Mouse (Mus musculus) liver, embryonic 14.5 days (tissue): ENCODE measurements around the gene Lipt2. TPM values are rescaled to one million over a fixed set of nuclear protein-coding genes. Genes with fewer than 3 reads are reported as not detected.

ENCODE experiments used
- ATAC-seq: fragments of 200-750 bp; cut with Nextera tagmentation; 2 replicates; pipeline ENCODE4 v1.8.0; 2017; ENCODE audit warnings: moderate number of reproducible peaks, mild to moderate bottlenecking, moderate library complexity; ENCODE audit not compliant: insufficient read depth
- DNase-seq, 3 experiments: peaks; one replicate each; pipeline ENCODE4 v3.0.0-alpha.2; 2012 to 2013; ENCODE audit warnings: low read depth in 3 of 3, low spot score in 3 of 3
- H3K27ac ChIP-seq: fragments of 300-500 bp; sonication (generic); 2 replicates; pipeline ENCODE4 v1.5.1; 2014; ENCODE audit warnings: moderate library complexity, mild to moderate bottlenecking, control low read depth, inconsistent platforms
- H3K27me3 ChIP-seq: fragments of 300-500 bp; sonication (generic); 2 replicates; pipeline ENCODE4 v1.6.1; 2014; ENCODE audit warnings: mild to moderate bottlenecking, low read length, moderate library complexity; ENCODE audit not compliant: control insufficient read depth, insufficient read depth
- H3K36me3 ChIP-seq: fragments of 300-500 bp; sonication (generic); replicated peaks from 2 replicates; pipeline ENCODE4 v1.6.1; 2014; ENCODE audit warnings: low read depth; ENCODE audit not compliant: control insufficient read depth, insufficient read depth
- H3K4me1 ChIP-seq, 2 experiments: fragments of 200-500 bp in 1 of 2; fragments of 300-500 bp in 1 of 2; sonication (generic) in 1 of 2; replicated peaks; 2 replicates each; pipeline ENCODE4 v1.6.1; 2012 to 2014; ENCODE audit warnings: antibody characterized with exemption in 1 of 2, inconsistent platforms in 1 of 2, low read length in 1 of 2; ENCODE audit not compliant: control insufficient read depth in 2 of 2, insufficient read depth in 2 of 2
- H3K4me2 ChIP-seq: fragments of 300-500 bp; sonication (generic); 2 replicates; pipeline ENCODE4 v1.6.1; 2014; ENCODE audit warnings: low read depth, mild to moderate bottlenecking, control low read depth, moderate library complexity
- H3K4me3 ChIP-seq, 2 experiments: fragments of 200-500 bp in 1 of 2; fragments of 300-500 bp in 1 of 2; sonication (generic) in 1 of 2; 2 replicates each; pipeline ENCODE4 v1.5.1; 2012 to 2014; ENCODE audit warnings: low read depth in 2 of 2, low read length in 2 of 2, mild to moderate bottlenecking in 2 of 2, control low read depth in 1 of 2, inconsistent platforms in 1 of 2, moderate library complexity in 1 of 2; ENCODE audit not compliant: insufficient read depth in 1 of 2
- H3K9ac ChIP-seq: fragments of 300-500 bp; sonication (generic); replicated peaks from 2 replicates; pipeline ENCODE4 v1.6.1; 2014; ENCODE audit warnings: mild to moderate bottlenecking, control low read depth, moderate library complexity
- H3K9me3 ChIP-seq: fragments of 300-500 bp; sonication (generic); 2 replicates; pipeline ENCODE4 v1.6.1; 2016; ENCODE audit warnings: low read length, mixed read lengths; ENCODE audit not compliant: control insufficient read depth
- CTCF ChIP-seq: IDR thresholded peaks from 2 replicates; pipeline ENCODE4 v1.5.1; 2016; ENCODE audit warnings: antibody characterized with exemption, low read depth, control low read depth
- EP300 ChIP-seq: IDR thresholded peaks from 2 replicates; pipeline ENCODE4 v1.6.1; 2016; ENCODE audit warnings: antibody characterized with exemption, low read depth
- WGBS: fragments of 180-500 bp; shearing (Covaris S2); extraction: QIAGEN DNeasy Blood & Tissue Kit; methylation state at CpG from one replicate; pipeline ENCODE4 v1.1.7; 2014; ENCODE audit not compliant: insufficient replicate concordance; 5-methylcytosine and 5-hydroxymethylcytosine counted together
- polyA plus RNA-seq, 2 experiments: library from polyadenylated mRNA; depleted of rRNA in 1 of 2; stranded (reverse) in 1 of 2; unstranded in 1 of 2; fragments of >200 nt; fragmentation: Nextera tagmentation in 1 of 2; extraction: Ambion mirVana in 1 of 2; gene quantifications; 2 replicates each; pipeline versions ENCODE4 v1.2.1 to v1.2.3; 2012 to 2014

Gene Lipt2
- polyA plus RNA-seq, 2 experiments: 2.8 to 5.6 TPM

DNA sequence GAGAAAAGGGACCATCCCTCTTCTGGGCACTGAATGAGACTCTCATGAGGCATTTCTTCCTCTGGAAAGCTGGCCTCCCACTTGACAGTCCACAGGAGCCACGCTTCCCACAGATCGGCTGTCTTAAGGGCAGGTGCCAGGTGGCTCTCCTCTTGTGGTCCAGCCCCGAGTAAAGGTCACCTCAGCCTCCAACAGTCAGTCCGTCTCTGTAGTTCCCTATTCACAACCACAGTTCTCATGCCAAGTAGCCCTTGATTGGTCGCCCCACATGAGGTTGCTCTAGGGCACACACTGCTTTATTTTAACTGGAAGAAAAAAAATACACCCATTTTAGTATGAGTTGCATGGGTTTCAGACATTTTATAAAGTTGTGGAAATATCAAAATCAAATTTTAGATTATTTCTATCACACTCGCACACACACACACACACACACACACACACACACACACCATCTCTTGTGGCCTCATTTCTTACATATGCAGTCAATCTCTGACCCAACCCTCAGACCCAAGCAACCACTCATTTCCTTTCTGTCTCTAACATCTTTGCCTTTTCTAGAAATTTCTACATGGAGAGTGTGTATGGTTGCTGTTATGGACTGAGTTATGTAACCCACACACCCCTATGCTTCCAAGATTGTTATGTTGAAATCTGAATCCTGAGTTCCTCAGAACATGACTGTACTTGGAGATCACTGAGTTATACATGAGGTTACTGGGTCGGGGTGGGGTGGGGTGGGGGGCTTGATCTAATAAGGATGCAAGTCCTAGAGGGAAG is 30.6 kb upstream of the Lipt2 start:
- no peaks in the 10 kb centered on the region for H3K36me3 ChIP-seq
- WGBS: 44% methylated on average over 7 of the region's 7 CpGs
- no peak overlapping the region for H3K4me3 ChIP-seq
- peaks cover 2% of the 10 kb centered on the region; the same call in 1 of the 2 replicates for H3K9me3 ChIP-seq
- H3K4me2 ChIP-seq: no peak overlapping the region
- no peaks in the 10 kb centered on the region; a peak in 1 of 4 replicates for H3K4me1 ChIP-seq
- ATAC-seq: no peak
- no peak overlapping the region for H3K27ac ChIP-seq
- no peaks in the 10 kb centered on the region for H3K27me3 ChIP-seq
- TF ChIP-seq CTCF (no peak), EP300 (no peak)
- H3K9ac ChIP-seq: no peak overlapping the region
- no peak for DNase-seq

DNA sequence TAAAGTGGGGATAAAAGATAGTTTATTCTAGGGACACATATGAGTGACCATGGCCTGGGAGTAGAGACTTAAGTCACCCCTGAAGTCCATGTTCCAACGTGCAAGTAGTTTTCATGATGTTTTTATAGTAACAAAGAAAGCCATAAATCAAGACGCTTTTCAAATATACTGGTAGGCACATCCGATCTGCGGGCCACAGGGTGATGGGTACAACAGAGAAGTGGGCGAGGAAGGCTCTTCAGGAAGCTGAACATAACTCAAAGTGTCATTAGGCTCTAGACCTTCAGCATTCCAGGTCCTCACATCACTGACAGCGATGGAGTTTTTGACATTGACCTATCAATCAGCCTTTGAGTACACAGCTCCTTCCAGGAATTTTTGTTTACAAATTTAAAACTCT is 28.5 kb upstream of the Lipt2 start:
- no peak for TF ChIP-seq EP300
- TF ChIP-seq CTCF: no peak
- no peak for DNase-seq
- no peak overlapping the region for H3K4me2 ChIP-seq
- no peaks in the 10 kb centered on the region for H3K4me1 ChIP-seq
- 23% methylated on average over 6 of the region's 6 CpGs for WGBS
- no peaks in the 10 kb centered on the region for H3K9me3 ChIP-seq
- no peak for ATAC-seq
- no peak overlapping the region for H3K27ac ChIP-seq
- H3K27me3 ChIP-seq: no peaks in the 10 kb centered on the region
- no peak overlapping the region for H3K9ac ChIP-seq
- no peak overlapping the region for H3K4me3 ChIP-seq
- H3K36me3 ChIP-seq: no peaks in the 10 kb centered on the region

DNA sequence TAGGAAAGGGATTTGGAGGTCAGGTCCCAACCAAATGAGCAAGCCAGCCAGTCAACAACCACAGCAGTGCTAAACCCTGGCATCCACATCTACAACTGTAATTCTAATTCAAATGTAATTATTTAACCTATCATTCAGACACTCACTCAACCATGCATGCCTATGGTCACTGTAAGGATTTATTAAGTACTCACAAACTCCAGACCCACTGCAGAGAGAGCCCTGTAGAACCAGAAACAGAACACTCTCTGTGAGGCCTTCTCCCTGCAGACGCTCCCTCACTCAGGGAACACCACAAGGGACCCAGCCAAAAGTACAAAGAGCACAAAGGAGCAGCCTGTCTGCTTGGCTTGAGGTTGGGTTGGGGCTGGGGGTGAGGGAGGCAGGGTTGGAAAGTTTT is 26.7 kb upstream of the Lipt2 start:
- H3K4me3 ChIP-seq: no peak overlapping the region
- H3K36me3 ChIP-seq: no peaks in the 10 kb centered on the region
- H3K4me1 ChIP-seq: no peaks in the 10 kb centered on the region
- no peak overlapping the region for H3K27ac ChIP-seq
- H3K4me2 ChIP-seq: no peak overlapping the region
- no peak overlapping the region for H3K9ac ChIP-seq
- H3K9me3 ChIP-seq: no peaks in the 10 kb centered on the region
- H3K27me3 ChIP-seq: no peaks in the 10 kb centered on the region
- ATAC-seq (no peak), DNase-seq (no peak)
- WGBS: 61% methylated on average over 1 of the region's 1 CpGs
- no peak for TF ChIP-seq EP300
- no peak for TF ChIP-seq CTCF

DNA sequence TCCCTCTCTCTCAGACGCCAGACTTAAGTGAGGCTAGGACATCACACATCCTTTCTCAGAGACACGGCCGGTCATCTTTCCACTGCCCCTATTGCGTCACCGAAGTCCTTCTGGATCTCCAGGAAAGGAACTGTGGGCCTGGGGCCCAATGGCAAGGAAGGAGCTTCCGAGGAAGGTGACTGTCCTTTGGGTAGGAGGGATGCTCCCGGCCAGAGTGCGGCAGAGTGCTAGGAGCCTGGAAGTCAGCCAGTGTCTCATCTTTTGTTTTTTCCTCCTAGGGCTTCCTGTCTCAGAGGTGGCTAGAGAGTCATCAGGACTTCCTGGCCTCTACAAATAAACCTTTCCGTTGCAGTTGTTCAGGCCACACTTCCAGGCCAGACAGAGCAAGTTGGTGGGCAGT is 22.0 kb upstream of the Lipt2 start:
- Histone ChIP-seq H3K9me3 (no peaks in the 10 kb centered on the region), H3K4me3 (no peak overlapping the region), H3K9ac (no peak overlapping the region), H3K27ac (no peak overlapping the region), H3K4me2 (no peak overlapping the region), H3K36me3 (no peaks in the 10 kb centered on the region), H3K4me1 (no peaks in the 10 kb centered on the region), H3K27me3 (no peaks in the 10 kb centered on the region)
- 38% methylated on average over 9 of the region's 9 CpGs for WGBS
- DNase-seq (no peak), ATAC-seq (no peak)
- TF ChIP-seq EP300 (no peak), CTCF (no peak)

DNA sequence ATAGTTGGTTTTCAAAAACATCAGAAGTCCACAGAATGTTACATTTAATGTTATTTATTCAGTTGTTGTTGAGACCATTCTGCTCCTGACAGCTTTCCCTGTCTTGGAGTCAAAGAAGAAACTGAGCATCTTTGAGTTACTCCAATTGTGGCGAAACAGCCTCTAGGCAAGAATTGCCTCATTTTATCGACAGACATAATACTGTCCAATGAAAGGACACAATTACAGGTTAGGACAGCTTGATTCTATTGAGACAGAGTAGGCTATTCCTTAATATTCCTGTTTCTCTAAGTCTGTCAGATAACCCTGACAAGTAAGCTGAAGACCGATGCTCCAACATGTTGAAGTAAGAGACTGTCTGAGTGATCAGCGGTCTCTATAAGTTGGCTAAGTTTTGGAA is 21.0 kb upstream of the Lipt2 start:
- no peak overlapping the region for H3K4me3 ChIP-seq
- H3K36me3 ChIP-seq: no peaks in the 10 kb centered on the region
- no peaks in the 10 kb centered on the region for H3K27me3 ChIP-seq
- DNase-seq (no peak), ATAC-seq (no peak)
- H3K4me1 ChIP-seq: no peaks in the 10 kb centered on the region
- TF ChIP-seq CTCF (no peak), EP300 (no peak)
- H3K9me3 ChIP-seq: no peaks in the 10 kb centered on the region
- no peak overlapping the region for H3K9ac ChIP-seq
- H3K4me2 ChIP-seq: no peak overlapping the region
- 80% methylated on average over 4 of the region's 4 CpGs for WGBS
- no peak overlapping the region for H3K27ac ChIP-seq
